Mouse (Mus musculus) stomach, postnatal 0 days (tissue): ENCODE data around the gene Slc4a10. TPM values are rescaled to one million over a fixed set of nuclear protein-coding genes. Genes with fewer than 3 reads are reported as not detected.

ENCODE experiments used
- ATAC-seq: fragments of 200-750 bp; cut with Nextera tagmentation; 2 replicates; pipeline ENCODE4 v1.8.0; 2017; ENCODE audit not compliant: low FRiP score, low TSS enrichment
- DNase-seq: peaks from one replicate; pipeline ENCODE4 v3.0.0-alpha.2; 2016; ENCODE audit warnings: low spot score
- H3K27ac ChIP-seq: fragments of 300-500 bp; sonication (generic); replicated peaks from 2 replicates; pipeline ENCODE4 v1.5.1; 2014; ENCODE audit warnings: mild to moderate bottlenecking, control low read depth
- H3K27me3 ChIP-seq: fragments of 300-500 bp; sonication (generic); 2 replicates; pipeline ENCODE4 v1.6.1; 2014; ENCODE audit warnings: low read length; ENCODE audit not compliant: control insufficient read depth, insufficient read depth
- H3K36me3 ChIP-seq: fragments of 300-500 bp; sonication (generic); 2 replicates; pipeline ENCODE4 v1.6.1; 2014; ENCODE audit warnings: low read length, mixed read lengths; ENCODE audit not compliant: control insufficient read depth, insufficient read depth
- H3K4me1 ChIP-seq: fragments of 300-500 bp; sonication (generic); replicated peaks from 2 replicates; pipeline ENCODE4 v1.6.1; 2014; ENCODE audit warnings: antibody characterized with exemption; ENCODE audit not compliant: control insufficient read depth, insufficient read depth
- H3K4me2 ChIP-seq: fragments of 300-500 bp; sonication (generic); replicated peaks from 2 replicates; pipeline ENCODE4 v1.6.1; 2014; ENCODE audit warnings: low read depth, mild to moderate bottlenecking, control low read depth, moderate library complexity
- H3K4me3 ChIP-seq: fragments of 300-500 bp; sonication (generic); 2 replicates; pipeline ENCODE4 v1.5.1; 2014; ENCODE audit warnings: low read depth, low read length, control low read depth
- H3K9ac ChIP-seq: fragments of 300-500 bp; sonication (generic); 2 replicates; pipeline ENCODE4 v1.6.1; 2014; ENCODE audit warnings: mild to moderate bottlenecking, low read length, control low read depth, mixed read lengths
- H3K9me3 ChIP-seq: fragments of 300-500 bp; sonication (generic); 2 replicates; pipeline ENCODE4 v1.6.1; 2016; ENCODE audit warnings: low read length; ENCODE audit not compliant: control insufficient read depth
- CTCF ChIP-seq: IDR thresholded peaks from 2 replicates; pipeline ENCODE4 v1.5.1; 2016; ENCODE audit warnings: antibody characterized with exemption, low read depth, mild to moderate bottlenecking, moderate library complexity
- EP300 ChIP-seq: optimal IDR thresholded peaks from 2 replicates; pipeline ENCODE3; 2016; ENCODE audit warnings: antibody characterized with exemption
- WGBS: fragments of 180-500 bp; shearing (Covaris S2); extraction: QIAGEN DNeasy Blood & Tissue Kit; methylation state at CpG from one replicate; pipeline ENCODE4 v1.1.7; 2014; 5-methylcytosine and 5-hydroxymethylcytosine counted together
- polyA plus RNA-seq: library from polyadenylated mRNA; unstranded; fragments of >200 nt; fragmentation: Nextera tagmentation; extraction: Ambion mirVana; gene quantifications from 2 replicates; pipeline ENCODE4 v1.2.1, GENCODE M21; 2015

Slc4a10 gene
- polyA plus RNA-seq, 1 experiment from 2014 or later: 0.16 TPM

DNA sequence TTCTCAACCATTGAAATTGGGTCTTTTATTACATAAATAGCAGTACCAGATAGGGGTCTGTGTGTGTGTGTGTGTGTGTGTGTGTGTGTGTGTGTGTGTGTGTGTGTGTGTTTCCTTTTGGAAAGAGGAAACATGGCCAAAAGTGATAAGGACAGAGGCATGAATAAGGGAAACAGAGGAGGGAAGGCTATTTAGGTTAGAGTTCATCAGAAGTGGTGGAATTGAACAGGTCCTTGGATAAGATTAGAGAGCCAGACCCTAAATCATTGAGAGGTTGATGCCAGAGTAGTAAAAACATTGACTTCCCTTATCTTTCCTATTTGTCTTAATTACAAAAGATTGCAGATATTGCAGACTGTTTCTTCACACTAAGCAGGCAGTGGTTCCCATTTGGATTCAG lies 181.3 kb downstream of the Slc4a10 start:
- no peak for ATAC-seq
- H3K27me3 ChIP-seq: no peaks in the 10 kb centered on the region
- no peaks in the 10 kb centered on the region for H3K36me3 ChIP-seq
- H3K27ac ChIP-seq: no peak overlapping the region
- no peaks in the 10 kb centered on the region for H3K9me3 ChIP-seq
- DNase-seq: no peak
- H3K4me3 ChIP-seq: no peak overlapping the region
- H3K9ac ChIP-seq: no peak overlapping the region
- no peak for TF ChIP-seq CTCF
- no peak for TF ChIP-seq EP300
- H3K4me1 ChIP-seq: no peaks in the 10 kb centered on the region
- no peak overlapping the region for H3K4me2 ChIP-seq

DNA sequence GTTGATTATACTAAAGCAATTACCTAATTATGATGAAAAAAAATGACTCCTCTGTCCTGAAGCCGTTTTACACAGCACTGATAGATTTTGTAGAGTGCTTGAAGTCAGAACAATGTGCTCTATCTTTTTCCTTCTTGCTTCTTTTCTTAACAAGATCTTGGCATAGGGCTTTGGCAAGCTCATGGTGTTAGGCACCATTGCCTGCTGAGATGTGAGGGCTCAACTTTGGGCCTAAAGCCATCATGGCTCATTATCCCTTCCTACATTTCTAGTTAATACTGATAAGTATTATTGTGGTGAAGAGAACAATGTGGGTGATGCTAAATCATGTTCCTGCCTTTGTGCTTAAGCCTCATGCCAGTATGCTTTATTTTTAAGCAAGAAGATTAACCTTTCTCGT lies 185.0 kb downstream of the Slc4a10 start:
- Histone ChIP-seq H3K9ac (no peak overlapping the region), H3K27me3 (no peaks in the 10 kb centered on the region), H3K9me3 (no peaks in the 10 kb centered on the region), H3K27ac (no peak overlapping the region), H3K36me3 (no peaks in the 10 kb centered on the region), H3K4me2 (no peak overlapping the region), H3K4me3 (no peak overlapping the region), H3K4me1 (no peaks in the 10 kb centered on the region)
- WGBS: 62% methylated on average over 2 of the region's 2 CpGs
- ATAC-seq (no peak), DNase-seq (no peak)
- no peak for TF ChIP-seq CTCF
- no peak for TF ChIP-seq EP300

DNA sequence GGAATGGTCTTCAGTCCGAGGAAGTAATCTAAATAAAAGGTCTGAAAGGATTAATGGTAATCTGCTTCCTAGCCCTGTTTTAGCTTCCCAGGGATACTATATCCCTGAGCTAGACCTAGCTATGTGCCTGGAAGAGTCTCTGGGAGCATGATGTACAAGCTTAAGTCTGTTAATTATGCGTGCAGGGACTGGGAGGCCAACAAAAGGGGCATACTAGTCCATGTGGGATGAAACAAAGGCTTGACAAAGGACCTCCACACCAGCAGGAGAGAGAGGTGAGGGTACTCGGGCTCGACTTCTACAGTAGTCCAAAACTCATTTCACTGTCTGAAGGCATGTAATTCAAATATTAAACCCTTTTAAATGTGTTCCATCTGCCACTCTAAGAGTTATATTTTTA lies 197.9 kb downstream of the Slc4a10 start:
- no peaks in the 10 kb centered on the region for H3K4me1 ChIP-seq
- no peaks in the 10 kb centered on the region for H3K36me3 ChIP-seq
- WGBS: 49% methylated on average over 4 of the region's 4 CpGs
- H3K9ac ChIP-seq: no peak overlapping the region
- H3K4me3 ChIP-seq: no peak overlapping the region
- TF ChIP-seq CTCF (no peak), EP300 (no peak)
- no peak overlapping the region for H3K4me2 ChIP-seq
- no peaks in the 10 kb centered on the region for H3K27me3 ChIP-seq
- no peak overlapping the region for H3K27ac ChIP-seq
- DNase-seq (no peak), ATAC-seq (no peak)
- no peaks in the 10 kb centered on the region for H3K9me3 ChIP-seq

DNA sequence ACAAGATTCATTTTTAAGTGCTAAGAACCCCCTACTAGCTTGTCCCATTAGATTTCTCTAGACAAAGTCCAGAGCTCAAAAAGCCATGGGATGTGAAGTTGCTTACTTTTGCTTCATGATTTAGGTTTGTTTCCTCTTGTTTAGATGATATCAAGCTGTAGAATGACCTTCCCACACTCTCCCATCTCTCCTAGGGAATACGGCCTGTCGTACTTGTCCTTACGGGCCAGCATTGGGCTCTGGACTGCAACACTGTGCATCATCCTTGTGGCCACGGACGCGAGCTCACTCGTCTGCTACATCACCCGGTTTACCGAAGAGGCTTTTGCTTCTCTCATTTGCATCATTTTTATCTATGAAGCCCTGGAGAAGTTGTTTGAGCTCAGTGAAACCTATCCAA lies 222.2 kb downstream of the Slc4a10 start:
- Histone ChIP-seq H3K4me2 (no peak overlapping the region), H3K27me3 (no peaks in the 10 kb centered on the region), H3K27ac (no peak overlapping the region), H3K4me1 (no peaks in the 10 kb centered on the region), H3K9ac (no peak overlapping the region), H3K9me3 (no peaks in the 10 kb centered on the region), H3K36me3 (no peaks in the 10 kb centered on the region), H3K4me3 (no peak overlapping the region)
- 71% methylated on average over 9 of the region's 9 CpGs for WGBS
- TF ChIP-seq EP300 (no peak), CTCF (no peak)
- no peak for DNase-seq
- ATAC-seq: no peak

DNA sequence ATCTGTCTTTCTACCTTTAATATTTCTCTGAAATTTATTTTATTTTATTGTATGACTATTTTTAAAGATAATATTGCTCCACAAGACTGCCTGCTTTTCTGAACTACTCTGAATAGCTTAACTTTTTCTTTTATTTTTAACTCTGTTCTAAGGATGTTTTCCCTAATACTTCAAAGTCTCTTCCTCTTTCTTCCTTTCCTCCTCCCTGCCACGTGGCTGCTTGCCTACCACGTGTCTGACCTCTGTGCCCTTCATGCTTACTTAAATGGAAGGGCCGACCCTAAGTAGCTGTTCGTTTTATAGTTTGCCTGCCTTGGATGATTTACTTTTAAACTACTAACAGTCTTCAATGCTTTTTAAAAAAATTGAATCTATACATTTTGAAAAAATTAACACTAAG lies 225.6 kb downstream of the Slc4a10 start:
- H3K36me3 ChIP-seq: no peaks in the 10 kb centered on the region
- no peaks in the 10 kb centered on the region for H3K9me3 ChIP-seq
- no peak overlapping the region for H3K9ac ChIP-seq
- DNase-seq (no peak), ATAC-seq (no peak)
- H3K4me2 ChIP-seq: no peak overlapping the region
- H3K27me3 ChIP-seq: no peaks in the 10 kb centered on the region
- TF ChIP-seq EP300 (no peak), CTCF (no peak)
- WGBS: 35% methylated on average over 4 of the region's 4 CpGs
- H3K4me3 ChIP-seq: no peak overlapping the region
- no peak overlapping the region for H3K27ac ChIP-seq
- no peaks in the 10 kb centered on the region for H3K4me1 ChIP-seq

DNA sequence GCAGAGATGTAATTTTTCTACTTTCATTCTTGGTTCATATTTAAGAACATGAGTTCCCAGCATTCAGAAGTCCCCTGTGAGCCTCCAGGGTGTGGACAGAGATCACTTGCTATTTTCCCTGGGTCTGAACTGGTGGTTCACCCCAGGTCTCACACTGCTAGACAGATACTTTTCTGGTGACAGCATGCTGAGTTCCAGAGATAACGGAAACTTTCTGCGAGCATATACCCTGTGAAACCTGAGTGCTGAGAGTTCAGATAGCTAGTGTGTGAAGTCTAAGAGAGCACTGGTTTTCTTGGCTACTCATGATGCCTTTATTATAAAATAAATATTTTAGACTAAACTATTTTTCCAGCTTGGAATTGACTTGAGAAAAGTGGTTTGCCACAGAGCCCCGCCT lies 232.5 kb downstream of the Slc4a10 start:
- DNase-seq (no peak), ATAC-seq (no peak)
- TF ChIP-seq CTCF (no peak), EP300 (no peak)
- H3K36me3 ChIP-seq: no peaks in the 10 kb centered on the region
- 57% methylated on average over 3 of the region's 3 CpGs for WGBS
- H3K9me3 ChIP-seq: no peaks in the 10 kb centered on the region
- H3K27me3 ChIP-seq: no peaks in the 10 kb centered on the region
- H3K9ac ChIP-seq: no peak overlapping the region
- no peak overlapping the region for H3K27ac ChIP-seq
- no peak overlapping the region for H3K4me3 ChIP-seq
- H3K4me1 ChIP-seq: no peaks in the 10 kb centered on the region
- no peak overlapping the region for H3K4me2 ChIP-seq
